Mouse (Mus musculus): ENCODE results near the gene Tbc1d14. TPM values are rescaled to one million over a fixed set of nuclear protein-coding genes. Genes with fewer than 3 reads are reported as not detected.

Gene Tbc1d14
- total RNA-seq (2014; fragmentation: Nextera tagmentation) (17.9 and 22.6 TPM in 2 replicates), total RNA-seq (2017) (7.2 and 8.7 TPM in 2 replicates)

GRCm38 (mm10) chr5:36593176-36593575 lies at the start of gene Tbc1d14:
TSS of gene Tbc1d14 (minus strand) at chr5:36593276.
- ATAC-seq (replicated peaks; ENCODE audit: poor library complexity, severe bottlenecking): no peak

GRCm38 (mm10) chr5:36625612-36626011 lies 32.5 kb upstream of the Tbc1d14 start:
- ATAC-seq (replicated peaks; ENCODE audit: poor library complexity, severe bottlenecking): no peak

- ATAC-seq (replicated peaks; ENCODE audit: poor library complexity, severe bottlenecking): no peak
These were observed 30.6 kb upstream of the Tbc1d14 start for GRCm38 (mm10) chr5:36623670-36624069.

GRCm38 (mm10) chr5:36621058-36621449 lies 28.0 kb upstream of the Tbc1d14 start:
- ATAC-seq (replicated peaks; ENCODE audit: poor library complexity, severe bottlenecking): no peak

GRCm38 (mm10) chr5:36620409-36621057 lies 27.5 kb upstream of the Tbc1d14 start:
- ATAC-seq (replicated peaks; ENCODE audit: poor library complexity, severe bottlenecking): no peak

- no peak for ATAC-seq (replicated peaks; ENCODE audit: poor library complexity, severe bottlenecking)
These were observed 25.8 kb upstream of the Tbc1d14 start for GRCm38 (mm10) chr5:36618890-36619289.

GRCm38 (mm10) chr5:36618356-36618755 lies 25.3 kb upstream of the Tbc1d14 start:
- 0 out of 2 replicates have a peak, but pooled peaks have one; percentile 12 for ATAC-seq (replicated peaks; ENCODE audit: poor library complexity, severe bottlenecking)

- no peak for ATAC-seq (replicated peaks; ENCODE audit: poor library complexity, severe bottlenecking)
These were observed 21.0 kb upstream of the Tbc1d14 start for GRCm38 (mm10) chr5:36614124-36614523.

- no peak for ATAC-seq (replicated peaks; ENCODE audit: poor library complexity, severe bottlenecking)
These were observed 15.9 kb upstream of the Tbc1d14 start for GRCm38 (mm10) chr5:36608939-36609499.

GRCm38 (mm10) chr5:36603031-36603430 lies 10.0 kb upstream of the Tbc1d14 start:
- ATAC-seq (replicated peaks; ENCODE audit: poor library complexity, severe bottlenecking): peak; percentile 59

GRCm38 (mm10) chr5:36602028-36602427 lies 9.0 kb upstream of the Tbc1d14 start:
- ATAC-seq (replicated peaks; ENCODE audit: poor library complexity, severe bottlenecking): no peak

GRCm38 (mm10) chr5:36601492-36601891 lies 8.4 kb upstream of the Tbc1d14 start:
- ATAC-seq (replicated peaks; ENCODE audit: poor library complexity, severe bottlenecking): no peak

- no peak for ATAC-seq (replicated peaks; ENCODE audit: poor library complexity, severe bottlenecking)
These were observed 5.8 kb upstream of the Tbc1d14 start for GRCm38 (mm10) chr5:36598883-36599282.

- peak; percentile 65 for ATAC-seq (replicated peaks; ENCODE audit: poor library complexity, severe bottlenecking)
These were observed 4.6 kb upstream of the Tbc1d14 start for GRCm38 (mm10) chr5:36597653-36598052.

- ATAC-seq (replicated peaks; ENCODE audit: poor library complexity, severe bottlenecking): no peak
These were observed 3.1 kb upstream of the Tbc1d14 start for GRCm38 (mm10) chr5:36596225-36596624.

- ATAC-seq (replicated peaks; ENCODE audit: poor library complexity, severe bottlenecking): no peak
These were observed 2.0 kb upstream of the Tbc1d14 start for GRCm38 (mm10) chr5:36595115-36595514.

- ATAC-seq (replicated peaks; ENCODE audit: poor library complexity, severe bottlenecking): no peak
These were observed 1.3 kb upstream of the Tbc1d14 start for GRCm38 (mm10) chr5:36594344-36594743.

GRCm38 (mm10) chr5:36590499-36590920 lies 2.6 kb downstream of the Tbc1d14 start:
- peak; percentile 37; the same call in 1 of the 2 replicates for ATAC-seq (replicated peaks; ENCODE audit: poor library complexity, severe bottlenecking)

- no peak for ATAC-seq (replicated peaks; ENCODE audit: poor library complexity, severe bottlenecking)
These were observed 8.8 kb downstream of the Tbc1d14 start for GRCm38 (mm10) chr5:36584299-36584698.

- peak; percentile 94 for ATAC-seq (replicated peaks; ENCODE audit: poor library complexity, severe bottlenecking)
These were observed 11.0 kb downstream of the Tbc1d14 start for GRCm38 (mm10) chr5:36581924-36582642.

GRCm38 (mm10) chr5:36581259-36581923 lies 11.7 kb downstream of the Tbc1d14 start:
- no peak for ATAC-seq (replicated peaks; ENCODE audit: poor library complexity, severe bottlenecking)

Data from granulocyte monocyte progenitor cell, adult 5-6 weeks (primary cell).